Mouse (Mus musculus) embryonic facial prominence, embryonic 15.5 days (tissue): ENCODE measurements around the gene Kcna3. TPM values are rescaled to one million over a fixed set of nuclear protein-coding genes. Genes with fewer than 3 reads are reported as not detected.

Experiments used
- ATAC-seq: fragments of 200-750 bp; cut with Nextera tagmentation; 2 replicates; pipeline ENCODE4 v1.8.0; 2017; ENCODE audit warnings: low read depth, moderate TSS enrichment; ENCODE audit not compliant: insufficient number of reproducible peaks, low FRiP score, low TSS enrichment
- H3K27ac ChIP-seq: fragments of 300-500 bp; sonication (generic); replicated peaks from 2 replicates; pipeline ENCODE4 v1.5.1; 2015; ENCODE audit warnings: mild to moderate bottlenecking, inconsistent platforms
- H3K27me3 ChIP-seq: fragments of 300-500 bp; sonication (generic); 2 replicates; pipeline ENCODE4 v1.6.1; 2015; ENCODE audit warnings: inconsistent platforms
- H3K36me3 ChIP-seq: fragments of 300-500 bp; sonication (generic); 2 replicates; pipeline ENCODE4 v1.6.1; 2015; ENCODE audit warnings: mild to moderate bottlenecking, inconsistent platforms
- H3K4me1 ChIP-seq: fragments of 300-500 bp; sonication (generic); 2 replicates; pipeline ENCODE4 v1.6.1; 2015; ENCODE audit warnings: inconsistent platforms
- H3K4me2 ChIP-seq: fragments of 300-500 bp; sonication (generic); replicated peaks from 2 replicates; pipeline ENCODE4 v1.6.1; 2015; ENCODE audit warnings: mild to moderate bottlenecking, inconsistent platforms
- H3K4me3 ChIP-seq: fragments of 300-500 bp; sonication (generic); replicated peaks from 2 replicates; pipeline ENCODE4 v1.5.1; 2015; ENCODE audit warnings: mild to moderate bottlenecking, inconsistent platforms
- H3K9ac ChIP-seq: fragments of 300-500 bp; sonication (generic); 2 replicates; pipeline ENCODE4 v1.6.1; 2015; ENCODE audit warnings: inconsistent platforms
- H3K9me3 ChIP-seq: fragments of 300-500 bp; sonication (generic); replicated peaks from 2 replicates; pipeline ENCODE4 v1.6.1; 2016; ENCODE audit warnings: inconsistent platforms
- WGBS: fragments of 180-500 bp; shearing (Covaris S2); methylation state at CpG from one replicate; pipeline ENCODE4 v1.1.7; 2015; 5-methylcytosine and 5-hydroxymethylcytosine counted together
- polyA plus RNA-seq: library from polyadenylated mRNA; unstranded; fragments of >200 nt; fragmentation: Nextera tagmentation; extraction: Ambion mirVana; gene quantifications from 2 replicates; pipeline ENCODE4 v1.2.1, GENCODE M21; 2015

The Kcna3 gene
- polyA plus RNA-seq, 1 experiment from 2014 or later, result 1.0 TPM

DNA sequence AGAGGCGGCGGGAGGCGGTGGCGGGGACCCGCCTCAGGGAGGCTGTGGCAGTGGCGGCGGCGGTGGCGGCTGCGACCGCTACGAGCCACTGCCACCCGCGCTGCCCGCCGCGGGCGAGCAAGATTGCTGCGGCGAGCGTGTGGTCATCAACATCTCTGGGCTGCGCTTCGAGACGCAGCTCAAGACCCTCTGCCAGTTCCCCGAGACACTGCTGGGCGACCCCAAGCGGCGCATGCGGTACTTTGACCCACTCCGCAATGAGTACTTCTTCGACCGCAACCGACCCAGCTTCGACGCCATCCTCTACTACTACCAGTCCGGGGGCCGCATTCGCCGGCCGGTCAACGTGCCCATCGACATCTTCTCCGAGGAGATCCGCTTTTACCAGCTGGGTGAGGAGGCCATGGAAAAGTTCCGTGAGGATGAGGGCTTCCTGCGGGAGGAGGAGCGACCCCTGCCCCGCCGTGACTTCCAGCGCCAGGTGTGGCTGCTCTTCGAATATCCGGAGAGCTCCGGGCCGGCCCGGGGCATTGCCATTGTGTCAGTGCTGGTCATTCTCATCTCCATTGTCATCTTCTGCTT is 580 bp downstream of the Kcna3 start:
- Histone ChIP-seq H3K9ac (peak overlapping the region; percentile 26), H3K4me1 (peaks cover 15% of the 10 kb centered on the region; the same call in 1 of the 2 replicates), H3K27me3 (peaks cover 9% of the 10 kb centered on the region; the same call in 1 of the 2 replicates), H3K4me2 (peak overlapping the region; percentile 93), H3K36me3 (no peaks in the 10 kb centered on the region), H3K9me3 (no peaks in the 10 kb centered on the region), H3K27ac (no peak overlapping the region), H3K4me3 (peak overlapping the region; percentile 63)
- ATAC-seq, result peak; percentile 41; the same call in 1 of the 2 replicates
- WGBS, result under 1% methylated on average over 55 of the region's 55 CpGs

DNA sequence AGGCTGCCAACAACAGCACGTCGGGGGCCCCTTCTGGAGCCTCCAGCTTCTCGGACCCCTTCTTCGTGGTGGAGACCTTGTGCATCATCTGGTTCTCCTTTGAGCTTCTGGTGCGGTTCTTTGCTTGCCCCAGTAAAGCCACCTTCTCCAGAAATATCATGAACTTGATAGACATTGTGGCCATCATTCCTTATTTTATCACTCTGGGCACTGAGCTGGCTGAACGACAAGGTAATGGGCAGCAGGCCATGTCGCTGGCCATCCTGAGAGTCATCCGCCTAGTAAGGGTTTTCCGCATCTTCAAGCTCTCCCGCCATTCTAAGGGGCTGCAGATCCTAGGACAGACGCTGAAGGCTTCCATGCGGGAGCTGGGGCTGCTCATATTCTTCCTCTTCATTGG is 1.1 kb downstream of the Kcna3 start:
- ATAC-seq, result no peak
- H3K4me3 ChIP-seq, result peak overlapping the region; percentile 63
- H3K36me3 ChIP-seq, result no peaks in the 10 kb centered on the region
- H3K27me3 ChIP-seq, result peaks cover 9% of the 10 kb centered on the region; the same call in 1 of the 2 replicates
- H3K4me1 ChIP-seq, result peaks cover 15% of the 10 kb centered on the region; the same call in 1 of the 2 replicates
- WGBS, result 51% methylated on average over 12 of the region's 12 CpGs
- H3K9me3 ChIP-seq, result no peaks in the 10 kb centered on the region
- H3K27ac ChIP-seq, result no peak overlapping the region
- H3K9ac ChIP-seq, result no peak overlapping the region
- H3K4me2 ChIP-seq, result peak overlapping the region; percentile 93

DNA sequence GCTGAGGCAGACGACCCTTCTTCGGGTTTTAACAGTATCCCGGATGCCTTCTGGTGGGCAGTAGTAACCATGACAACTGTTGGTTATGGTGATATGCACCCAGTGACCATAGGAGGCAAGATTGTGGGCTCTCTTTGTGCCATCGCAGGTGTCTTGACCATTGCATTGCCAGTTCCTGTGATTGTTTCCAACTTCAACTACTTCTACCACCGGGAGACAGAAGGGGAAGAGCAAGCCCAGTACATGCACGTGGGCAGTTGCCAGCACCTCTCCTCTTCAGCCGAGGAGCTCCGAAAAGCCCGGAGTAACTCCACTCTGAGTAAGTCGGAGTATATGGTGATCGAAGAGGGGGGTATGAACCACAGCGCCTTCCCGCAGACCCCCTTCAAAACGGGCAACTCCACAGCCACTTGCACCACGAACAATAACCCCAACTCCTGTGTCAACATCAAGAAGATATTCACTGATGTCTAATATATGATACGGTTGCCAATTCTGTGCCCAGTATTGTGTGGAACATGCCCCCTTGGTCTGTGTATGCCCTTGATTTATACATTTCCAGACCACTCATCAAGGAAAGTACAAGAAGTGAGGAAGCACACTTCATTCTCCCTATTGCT is 1.7 kb downstream of the Kcna3 start:
- Histone ChIP-seq H3K9me3 (no peaks in the 10 kb centered on the region), H3K4me3 (peak overlapping the region; percentile 63; the same call in 1 of the 2 replicates), H3K4me2 (no peak overlapping the region), H3K9ac (no peak overlapping the region), H3K27ac (no peak overlapping the region), H3K27me3 (peaks cover 9% of the 10 kb centered on the region; the same call in 1 of the 2 replicates), H3K36me3 (no peaks in the 10 kb centered on the region), H3K4me1 (peaks cover 15% of the 10 kb centered on the region; the same call in 1 of the 2 replicates)
- 77% methylated on average over 16 of the region's 16 CpGs for WGBS
- ATAC-seq, result no peak

DNA sequence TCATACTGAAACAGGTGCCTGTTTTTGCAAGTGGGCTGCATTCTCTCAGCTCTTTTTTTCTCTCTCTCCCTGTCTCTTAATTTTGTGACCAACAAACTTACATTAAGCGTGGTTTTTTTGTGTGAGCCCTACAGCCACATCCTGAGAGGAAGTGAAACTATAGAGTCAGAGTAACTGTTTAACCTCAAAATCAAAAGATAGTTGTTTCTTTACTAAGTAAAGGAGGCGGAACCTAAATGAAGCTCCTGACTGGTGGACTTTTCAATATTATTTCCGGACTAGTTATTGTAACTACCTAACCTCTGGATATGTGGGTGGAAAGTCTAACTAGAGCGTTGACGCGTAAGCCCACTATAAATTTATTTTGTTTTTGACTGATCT is 2.2 kb downstream of the Kcna3 start:
- no peak for ATAC-seq
- H3K36me3 ChIP-seq, result no peaks in the 10 kb centered on the region
- H3K9me3 ChIP-seq, result no peaks in the 10 kb centered on the region

DNA sequence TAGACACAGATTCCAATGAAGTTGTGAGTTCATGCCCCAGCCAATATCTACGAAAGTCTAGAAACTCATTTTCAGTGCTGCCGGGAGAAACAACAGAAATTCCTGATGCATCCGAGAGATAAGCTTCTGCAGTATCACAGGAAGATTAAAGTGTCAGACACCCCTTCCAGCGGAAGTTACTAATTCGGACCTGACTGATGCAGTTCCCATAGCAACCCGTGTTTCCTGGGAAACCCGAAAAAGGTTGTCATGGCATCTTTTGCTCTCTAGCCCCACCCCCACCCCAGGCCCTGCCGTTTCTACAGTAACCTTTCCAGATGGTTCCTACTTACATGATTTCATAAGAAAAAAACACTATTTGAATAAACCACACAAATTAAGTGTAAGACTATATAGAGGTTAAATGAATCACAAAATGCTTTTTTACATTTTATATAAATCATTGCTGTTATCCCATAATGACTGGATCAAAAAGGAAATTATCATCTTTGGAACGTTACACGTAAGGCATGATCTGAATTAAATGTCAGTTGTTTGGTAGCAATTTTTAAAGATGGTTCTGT is 2.8 kb downstream of the Kcna3 start:
- 36% methylated on average over 10 of the region's 10 CpGs for WGBS
- no peak overlapping the region for H3K4me2 ChIP-seq
- no peak for ATAC-seq
- H3K36me3 ChIP-seq, result no peaks in the 10 kb centered on the region
- H3K4me1 ChIP-seq, result peaks cover 15% of the 10 kb centered on the region; the same call in 1 of the 2 replicates
- no peaks in the 10 kb centered on the region for H3K9me3 ChIP-seq
- no peak overlapping the region for H3K4me3 ChIP-seq
- no peak overlapping the region for H3K9ac ChIP-seq
- H3K27me3 ChIP-seq, result peaks cover 9% of the 10 kb centered on the region; the same call in 1 of the 2 replicates
- H3K27ac ChIP-seq, result no peak overlapping the region

More for the DNA sequence above, 2.2 kb downstream of the Kcna3 start:
- Histone ChIP-seq H3K27ac (no peak overlapping the region), H3K27me3 (peaks cover 9% of the 10 kb centered on the region; the same call in 1 of the 2 replicates), H3K4me1 (peaks cover 15% of the 10 kb centered on the region; the same call in 1 of the 2 replicates), H3K9ac (no peak overlapping the region), H3K4me2 (no peak overlapping the region), H3K4me3 (no peak overlapping the region)
- 82% methylated on average over 6 of the region's 6 CpGs for WGBS

DNA sequence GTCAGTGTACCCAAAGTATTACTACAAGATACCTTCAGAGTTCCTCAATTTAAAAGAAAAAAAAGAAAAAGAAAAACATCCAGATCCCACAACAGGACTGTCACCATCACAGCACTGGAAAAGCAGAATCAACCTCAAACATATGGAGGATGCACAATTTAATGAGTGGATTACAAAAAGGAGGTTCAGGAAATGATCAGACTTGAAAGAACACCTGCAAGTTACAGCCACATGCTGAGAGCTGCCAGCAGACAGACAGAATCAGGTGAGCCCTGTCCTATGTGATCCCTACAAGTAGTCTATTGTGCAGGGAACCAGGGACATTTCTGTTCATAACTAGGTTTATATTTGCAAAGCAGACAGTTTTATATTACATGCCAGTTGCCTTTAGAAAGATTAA is 3.3 kb downstream of the Kcna3 start:
- ATAC-seq, result no peak
- Histone ChIP-seq H3K4me1 (peaks cover 15% of the 10 kb centered on the region; the same call in 1 of the 2 replicates), H3K27me3 (peaks cover 9% of the 10 kb centered on the region; the same call in 1 of the 2 replicates), H3K36me3 (no peaks in the 10 kb centered on the region), H3K4me3 (no peak overlapping the region), H3K9ac (no peak overlapping the region), H3K27ac (no peak overlapping the region), H3K4me2 (no peak overlapping the region), H3K9me3 (no peaks in the 10 kb centered on the region)

DNA sequence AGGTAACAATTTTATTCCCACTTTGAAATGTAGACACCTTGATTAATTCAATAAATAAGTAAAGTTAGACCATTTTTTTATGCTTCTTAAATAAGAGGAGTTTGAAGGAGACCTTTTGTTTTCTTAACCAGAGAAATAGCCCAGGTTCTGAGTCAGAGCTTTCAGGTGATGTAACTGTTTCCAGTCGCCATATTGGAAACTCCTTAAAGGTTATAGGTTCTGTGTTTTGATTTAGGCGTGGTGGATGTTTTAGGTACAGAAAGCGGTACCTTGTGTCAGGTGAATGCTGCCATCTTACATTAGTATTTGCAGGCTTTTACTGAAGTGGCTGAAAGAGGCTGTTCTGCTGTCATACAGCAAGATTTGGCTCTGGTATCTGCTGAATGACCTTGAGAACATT is 4.4 kb downstream of the Kcna3 start:
- WGBS, result 81% methylated on average over 3 of the region's 3 CpGs
- peaks cover 9% of the 10 kb centered on the region; the same call in 1 of the 2 replicates for H3K27me3 ChIP-seq
- no peak overlapping the region for H3K4me3 ChIP-seq
- H3K9me3 ChIP-seq, result no peaks in the 10 kb centered on the region
- no peak overlapping the region for H3K4me2 ChIP-seq
- peaks cover 14% of the 10 kb centered on the region; the same call in 1 of the 2 replicates for H3K4me1 ChIP-seq
- H3K27ac ChIP-seq, result no peak overlapping the region
- H3K36me3 ChIP-seq, result no peaks in the 10 kb centered on the region
- H3K9ac ChIP-seq, result no peak overlapping the region
- ATAC-seq, result no peak

DNA sequence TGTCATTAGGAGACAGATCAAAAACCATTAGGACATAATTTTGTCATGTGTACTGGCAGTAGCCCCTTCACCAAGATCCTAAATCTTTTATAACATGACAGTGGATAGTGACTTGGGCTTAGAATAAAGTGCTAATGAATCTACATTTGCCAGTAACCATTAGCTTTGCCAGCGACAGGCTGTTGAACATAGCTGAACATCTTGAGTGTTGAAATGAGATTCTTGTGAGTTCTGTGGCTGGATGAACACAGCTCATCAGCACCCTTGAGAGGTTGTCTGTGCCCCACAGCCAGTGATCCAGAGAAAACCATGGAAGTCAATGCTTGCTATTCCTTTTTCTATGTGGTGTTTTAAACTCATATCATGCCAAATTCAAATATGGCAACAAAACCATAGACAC is 5.7 kb downstream of the Kcna3 start:
- Histone ChIP-seq H3K9ac (no peak overlapping the region), H3K4me3 (no peak overlapping the region), H3K4me1 (peaks cover 7% of the 10 kb centered on the region; the same call in 1 of the 2 replicates), H3K36me3 (no peaks in the 10 kb centered on the region), H3K4me2 (no peak overlapping the region), H3K27me3 (peaks cover 9% of the 10 kb centered on the region; the same call in 1 of the 2 replicates), H3K9me3 (no peaks in the 10 kb centered on the region), H3K27ac (no peak overlapping the region)
- ATAC-seq, result no peak
- WGBS, result 82% methylated on average over 1 of the region's 1 CpGs

DNA sequence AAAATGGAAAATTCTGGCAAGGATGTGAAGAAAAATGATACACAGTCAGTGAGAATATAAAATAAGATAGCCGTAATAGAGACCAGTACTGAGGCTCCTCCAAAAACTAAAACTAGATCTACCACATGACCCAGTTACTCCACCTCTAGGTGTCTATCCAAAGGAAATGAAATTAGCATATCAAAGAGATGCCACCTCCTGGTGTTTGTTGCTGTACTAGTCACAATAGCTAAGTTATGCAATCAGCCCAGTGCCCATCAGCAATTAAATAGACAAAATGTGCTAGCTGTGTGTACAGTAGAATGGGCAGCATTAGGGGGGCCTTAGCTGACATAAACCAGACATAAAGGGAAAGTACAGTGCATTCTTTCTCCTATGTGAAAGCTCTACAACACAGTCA is 25.5 kb downstream of the Kcna3 start:
- 77% methylated on average over 1 of the region's 1 CpGs for WGBS
- Histone ChIP-seq H3K36me3 (no peaks in the 10 kb centered on the region), H3K27ac (no peak overlapping the region), H3K4me3 (no peak overlapping the region), H3K9me3 (no peaks in the 10 kb centered on the region), H3K9ac (no peak overlapping the region), H3K27me3 (no peaks in the 10 kb centered on the region), H3K4me1 (no peaks in the 10 kb centered on the region), H3K4me2 (no peak overlapping the region)
- no peak for ATAC-seq

DNA sequence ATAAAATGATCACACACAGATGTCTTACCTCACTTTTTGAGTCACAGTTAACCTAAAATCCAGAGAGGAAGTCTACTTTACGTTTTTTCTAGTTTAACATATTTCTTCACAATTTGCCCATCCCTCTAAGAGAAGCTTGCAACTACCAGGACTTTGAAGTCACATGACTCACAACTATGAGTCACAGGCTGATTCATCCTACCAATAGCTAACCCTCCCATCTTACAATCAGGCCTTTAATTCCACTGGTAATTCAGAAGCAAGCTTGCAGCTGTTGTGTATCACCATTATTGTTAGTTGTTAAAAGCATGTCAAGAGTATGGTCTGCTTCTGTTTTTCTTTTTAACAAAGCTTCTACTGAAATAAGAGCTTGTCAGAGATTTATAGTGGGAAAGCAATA is 26.8 kb downstream of the Kcna3 start:
- 40% methylated on average over 1 of the region's 1 CpGs for WGBS
- ATAC-seq, result no peak

DNA sequence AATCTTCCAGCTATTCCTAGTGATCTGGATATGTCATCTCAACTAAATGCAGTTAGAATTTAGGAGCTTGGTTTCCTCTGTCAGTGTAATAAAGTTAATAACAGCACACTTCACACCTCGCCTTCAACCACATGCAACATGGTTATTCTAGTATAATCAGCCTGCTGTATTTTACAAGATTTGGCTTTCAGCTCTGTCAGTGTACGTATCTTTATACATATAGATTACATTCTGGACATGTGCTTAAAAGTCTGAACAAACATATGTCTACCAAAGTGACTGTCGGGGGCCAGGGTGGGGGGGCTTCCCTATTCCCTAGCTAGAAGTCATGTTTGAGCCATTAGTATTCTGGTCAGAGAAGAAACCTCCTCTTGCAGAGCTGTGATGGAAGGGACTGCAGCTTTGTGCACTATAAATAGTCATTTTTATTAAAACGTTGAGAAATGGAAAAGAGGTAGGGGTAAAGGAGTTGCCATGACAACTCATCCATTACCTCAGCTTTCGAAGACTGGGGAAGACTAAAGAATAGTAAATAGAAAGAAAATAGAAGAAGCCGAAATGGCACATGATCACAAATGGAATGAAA is 29.6 kb downstream of the Kcna3 start:
- no peak overlapping the region for H3K4me3 ChIP-seq
- WGBS, result 71% methylated on average over 6 of the region's 6 CpGs
- H3K9ac ChIP-seq, result no peak overlapping the region
- no peaks in the 10 kb centered on the region for H3K27me3 ChIP-seq
- H3K4me2 ChIP-seq, result no peak overlapping the region
- H3K27ac ChIP-seq, result no peak overlapping the region
- ATAC-seq, result no peak
- no peaks in the 10 kb centered on the region for H3K4me1 ChIP-seq
- H3K9me3 ChIP-seq, result no peaks in the 10 kb centered on the region
- no peaks in the 10 kb centered on the region for H3K36me3 ChIP-seq

More for the DNA sequence above, 26.8 kb downstream of the Kcna3 start:
- Histone ChIP-seq H3K4me2 (no peak overlapping the region), H3K4me1 (no peaks in the 10 kb centered on the region), H3K36me3 (no peaks in the 10 kb centered on the region), H3K27ac (no peak overlapping the region), H3K27me3 (no peaks in the 10 kb centered on the region), H3K9me3 (no peaks in the 10 kb centered on the region), H3K9ac (no peak overlapping the region), H3K4me3 (no peak overlapping the region)
